Mouse (Mus musculus) olfactory bulb, adult 2 months (tissue): Measurements from ENCODE around the gene Zfp704. TPM values are rescaled to one million over a fixed set of nuclear protein-coding genes. Genes with fewer than 3 reads are reported as not detected.

Experiments
- H3K27ac ChIP-seq: fragments of 200-500 bp; 2 replicates; pipeline ENCODE4 v1.5.1; 2012; ENCODE audit warnings: low read depth, low read length; ENCODE audit not compliant: insufficient read depth
- H3K4me1 ChIP-seq: fragments of 200-500 bp; 2 replicates; pipeline ENCODE4 v1.6.1; 2012; ENCODE audit warnings: low read length; ENCODE audit not compliant: control insufficient read depth, insufficient read depth
- H3K4me3 ChIP-seq: fragments of 200-500 bp; 2 replicates; pipeline ENCODE4 v1.5.1; 2012; ENCODE audit warnings: mild to moderate bottlenecking, low read depth, low read length, moderate library complexity; ENCODE audit not compliant: insufficient read depth
- CTCF ChIP-seq: fragments of 200-500 bp; IDR thresholded peaks from 2 replicates; pipeline ENCODE4 v1.5.1; 2012; ENCODE audit warnings: low read depth, mild to moderate bottlenecking, low read length, moderate library complexity; ENCODE audit not compliant: insufficient read depth
- POLR2A ChIP-seq: fragments of 200-500 bp; IDR thresholded peaks from 2 replicates; pipeline ENCODE4 v1.6.1; 2012; ENCODE audit warnings: mild to moderate bottlenecking, low read depth, low read length, moderate library complexity; ENCODE audit not compliant: insufficient read depth
- WGBS: fragments of 180-500 bp; shearing (Covaris S2); methylation state at CpG from one replicate; pipeline ENCODE4 v1.1.7; 2018; 5-methylcytosine and 5-hydroxymethylcytosine counted together
- polyA plus RNA-seq: library from polyadenylated mRNA; stranded (reverse); fragments of >200 nt; gene quantifications from 2 replicates; pipeline ENCODE4 v1.2.4, GENCODE M21; 2012; ENCODE audit warnings: low replicate concordance; ENCODE audit not compliant: missing spikeins, insufficient read depth, insufficient read length

Zfp704 gene
- polyA plus RNA-seq, 1 experiment = not detected

GRCm38 (mm10) chr3:9398271-9398670 is 211.6 kb downstream of the Zfp704 start:
- TF ChIP-seq POLR2A = no peak
- no peak for TF ChIP-seq CTCF
- H3K4me1 ChIP-seq = peaks cover 5% of the 10 kb centered on the region
- no peak overlapping the region for H3K4me3 ChIP-seq
- H3K27ac ChIP-seq = no peak overlapping the region
- 93% methylated on average over 5 of the region's 5 CpGs for WGBS
